Mouse (Mus musculus) kidney, embryonic 15.5 days (tissue): Measurements from ENCODE around the gene Adgrf4. TPM values are rescaled to one million over a fixed set of nuclear protein-coding genes. Genes with fewer than 3 reads are reported as not detected.
A peak's percentile ranks its signal among the peaks of the same experiment; 100 is the strongest.

Experiments
- ATAC-seq: fragments of 200-750 bp; cut with Nextera tagmentation; replicated peaks from 2 replicates; pipeline ENCODE4 v1.8.0; 2017; ENCODE audit warnings: moderate TSS enrichment; ENCODE audit not compliant: low FRiP score
- H3K27ac ChIP-seq: fragments of 300-500 bp; sonication (generic); 2 replicates; pipeline ENCODE4 v1.5.1; 2015; ENCODE audit warnings: mild to moderate bottlenecking, inconsistent platforms
- H3K27me3 ChIP-seq: fragments of 300-500 bp; sonication (generic); 2 replicates; pipeline ENCODE4 v1.6.1; 2015; ENCODE audit warnings: inconsistent platforms
- H3K36me3 ChIP-seq: fragments of 300-500 bp; sonication (generic); 2 replicates; pipeline ENCODE4 v1.6.1; 2015; ENCODE audit warnings: inconsistent platforms
- H3K4me1 ChIP-seq: fragments of 300-500 bp; sonication (generic); 2 replicates; pipeline ENCODE4 v1.6.1; 2015; ENCODE audit warnings: inconsistent platforms
- H3K4me2 ChIP-seq: fragments of 300-500 bp; sonication (generic); 2 replicates; pipeline ENCODE4 v1.6.1; 2015; ENCODE audit warnings: moderate library complexity, mild to moderate bottlenecking, inconsistent platforms
- H3K4me3 ChIP-seq: fragments of 300-500 bp; sonication (generic); replicated peaks from 2 replicates; pipeline ENCODE4 v1.5.1; 2015; ENCODE audit warnings: mild to moderate bottlenecking, inconsistent platforms
- H3K9ac ChIP-seq: fragments of 300-500 bp; sonication (generic); 2 replicates; pipeline ENCODE4 v1.6.1; 2015; ENCODE audit warnings: mild to moderate bottlenecking, inconsistent platforms
- H3K9me3 ChIP-seq: fragments of 300-500 bp; sonication (generic); replicated peaks from 2 replicates; pipeline ENCODE4 v1.6.1; 2016; ENCODE audit warnings: inconsistent platforms
- WGBS: fragments of 180-500 bp; shearing (Covaris S2); methylation state at CpG from one replicate; pipeline ENCODE4 v1.1.7; 2015; ENCODE audit warnings: mixed read lengths; 5-methylcytosine and 5-hydroxymethylcytosine counted together
- polyA plus RNA-seq: library from polyadenylated mRNA; unstranded; fragments of >200 nt; fragmentation: Nextera tagmentation; extraction: Ambion mirVana; gene quantifications from 2 replicates; pipeline ENCODE4 v1.2.1, GENCODE M21; 2015

Gene Adgrf4
- 0.14 and 0.23 TPM in 2 replicates for polyA plus RNA-seq

DNA sequence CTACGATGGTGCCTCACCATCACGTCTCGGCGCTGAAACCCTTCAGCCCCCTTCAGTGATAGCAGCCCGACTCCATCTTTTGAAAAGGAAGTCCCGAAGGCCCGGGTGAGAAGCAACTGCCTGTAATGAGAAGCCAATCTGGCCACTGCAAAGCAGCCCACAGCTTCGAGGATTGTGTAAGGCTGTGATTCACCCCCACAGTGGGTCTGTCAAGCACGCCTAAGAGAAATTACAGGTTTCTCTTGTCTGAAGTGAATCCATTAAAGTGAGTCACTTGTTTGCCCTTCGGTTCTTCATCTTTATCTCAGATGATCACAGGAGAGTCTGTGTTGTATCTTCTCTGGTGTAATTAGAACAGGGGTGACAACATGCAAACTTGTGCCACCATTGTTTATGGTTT is at the start of gene Adgrf4:
Gene Adgrf4 (minus strand): TSS at position 149 of the 400 bp plus-strand sequence.
- Histone ChIP-seq H3K4me3 (no peak within 1 kb of the TSS), H3K9me3 (no peaks in the 10 kb centered on the region), H3K4me1 (no peaks in the 10 kb centered on the region), H3K36me3 (no peaks in the 10 kb centered on the region), H3K27ac (no peak within 1 kb of the TSS), H3K9ac (no peak within 1 kb of the TSS), H3K27me3 (no peaks in the 10 kb centered on the region), H3K4me2 (no peak within 1 kb of the TSS)
- no peak for ATAC-seq
- 84% methylated on average over 10 of the region's 10 CpGs for WGBS

DNA sequence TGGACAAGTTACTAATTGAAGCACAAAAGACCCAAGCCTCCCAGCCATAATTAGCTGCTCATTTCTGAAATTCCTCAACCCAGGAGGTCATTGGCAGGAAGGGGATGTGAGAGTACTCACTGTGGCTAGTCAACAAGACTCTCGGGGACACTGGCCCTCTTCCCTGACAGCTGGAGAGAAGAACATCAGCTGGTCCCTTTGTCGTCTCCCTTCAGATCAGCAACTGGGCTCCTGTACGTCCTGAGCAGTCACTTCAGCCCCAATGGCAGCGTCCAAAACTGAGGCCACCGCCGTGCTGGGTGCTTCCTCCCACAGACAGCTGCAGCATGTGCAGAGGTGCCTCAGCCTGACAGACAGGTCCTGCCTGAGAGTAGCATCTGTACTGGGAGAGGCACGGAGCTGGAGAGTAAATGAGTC is 49.7 kb upstream of the Adgrf4 start, which contains the start of gene Adgrf2:
Gene Adgrf2 (minus strand): TSS at position 379 of the 417 bp plus-strand sequence.
- Histone ChIP-seq H3K4me3 (no peak within 1 kb of the TSS), H3K4me1 (peaks cover 4% of the 10 kb centered on the region; the same call in 1 of the 2 replicates), H3K4me2 (no peak within 1 kb of the TSS), H3K9me3 (no peaks in the 10 kb centered on the region), H3K27me3 (no peaks in the 10 kb centered on the region), H3K9ac (no peak within 1 kb of the TSS), H3K36me3 (no peaks in the 10 kb centered on the region), H3K27ac (no peak within 1 kb of the TSS)
- peak; percentile 62 for ATAC-seq
- WGBS = 21% methylated on average over 7 of the region's 7 CpGs

DNA sequence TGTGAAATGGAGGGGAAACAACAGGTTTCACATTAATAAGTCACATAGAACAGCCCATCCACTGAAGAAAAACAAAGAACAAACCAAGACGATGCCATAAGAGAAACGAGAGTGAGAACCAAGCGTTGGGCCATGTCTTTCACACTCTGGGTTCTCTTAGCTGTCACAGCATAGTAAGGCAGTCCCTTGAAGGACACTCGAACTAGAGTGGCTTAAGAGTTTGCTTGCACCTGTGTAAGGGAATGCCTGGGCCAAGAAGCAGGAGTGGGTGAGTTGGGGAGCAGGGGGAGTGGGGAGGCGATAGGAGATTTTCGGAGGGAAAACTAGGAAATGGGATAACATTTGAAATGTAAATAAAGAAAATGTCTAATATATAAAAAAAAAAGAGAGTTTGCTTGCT is 46.7 kb upstream of the Adgrf4 start:
- Histone ChIP-seq H3K27ac (no peak overlapping the region), H3K4me3 (no peak overlapping the region), H3K4me1 (peaks cover 4% of the 10 kb centered on the region; the same call in 1 of the 2 replicates), H3K27me3 (no peaks in the 10 kb centered on the region), H3K36me3 (no peaks in the 10 kb centered on the region), H3K9me3 (no peaks in the 10 kb centered on the region), H3K9ac (no peak overlapping the region), H3K4me2 (no peak overlapping the region)
- ATAC-seq = no peak
- WGBS = 88% methylated on average over 6 of the region's 6 CpGs

DNA sequence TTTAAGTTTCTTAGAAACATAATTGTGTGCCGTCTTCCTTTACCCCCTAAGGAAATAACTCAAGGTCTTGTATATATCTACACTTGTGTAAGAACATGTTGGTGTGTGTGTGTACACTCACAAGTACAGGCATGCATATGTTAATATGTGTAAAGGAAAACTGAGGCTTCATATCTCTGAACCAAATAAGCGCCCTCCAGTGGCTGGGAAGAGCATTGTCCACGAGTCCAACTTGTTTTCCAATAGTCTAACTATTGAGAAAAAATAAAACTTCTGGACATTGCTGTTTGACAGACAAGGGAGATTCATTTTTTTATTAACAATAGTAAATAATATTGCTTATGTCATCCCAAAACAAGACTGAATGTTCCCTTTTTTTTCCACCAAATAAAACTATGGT is 25.1 kb upstream of the Adgrf4 start:
- Histone ChIP-seq H3K9me3 (no peaks in the 10 kb centered on the region), H3K4me2 (no peak overlapping the region), H3K9ac (no peak overlapping the region), H3K4me1 (no peaks in the 10 kb centered on the region), H3K4me3 (no peak overlapping the region), H3K27me3 (no peaks in the 10 kb centered on the region), H3K36me3 (no peaks in the 10 kb centered on the region), H3K27ac (no peak overlapping the region)
- ATAC-seq = no peak
- 59% methylated on average over 3 of the region's 3 CpGs for WGBS

DNA sequence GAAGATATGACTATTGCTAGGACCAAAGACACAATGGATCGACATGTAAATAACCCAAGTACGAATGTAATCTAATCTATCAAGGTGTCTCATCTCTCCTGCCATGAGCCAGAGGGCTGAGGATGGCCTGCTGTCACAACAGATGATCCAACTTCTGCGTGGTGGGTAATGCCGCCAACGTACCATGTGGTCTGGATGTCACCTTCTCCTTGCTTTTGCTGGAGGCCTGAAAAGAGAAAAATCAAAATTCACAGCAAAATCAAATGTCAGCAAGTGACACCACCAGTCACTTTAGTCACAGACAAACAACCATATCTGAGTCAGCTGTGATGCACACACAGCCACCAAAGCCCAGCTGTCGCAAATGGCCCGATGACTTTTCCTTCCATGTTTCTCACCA is 22.9 kb upstream of the Adgrf4 start:
- H3K27ac ChIP-seq = no peak overlapping the region
- no peaks in the 10 kb centered on the region for H3K36me3 ChIP-seq
- no peaks in the 10 kb centered on the region for H3K27me3 ChIP-seq
- no peaks in the 10 kb centered on the region for H3K9me3 ChIP-seq
- no peaks in the 10 kb centered on the region for H3K4me1 ChIP-seq
- WGBS = 86% methylated on average over 7 of the region's 7 CpGs
- no peak overlapping the region for H3K4me2 ChIP-seq
- H3K4me3 ChIP-seq = no peak overlapping the region
- H3K9ac ChIP-seq = no peak overlapping the region
- no peak for ATAC-seq

DNA sequence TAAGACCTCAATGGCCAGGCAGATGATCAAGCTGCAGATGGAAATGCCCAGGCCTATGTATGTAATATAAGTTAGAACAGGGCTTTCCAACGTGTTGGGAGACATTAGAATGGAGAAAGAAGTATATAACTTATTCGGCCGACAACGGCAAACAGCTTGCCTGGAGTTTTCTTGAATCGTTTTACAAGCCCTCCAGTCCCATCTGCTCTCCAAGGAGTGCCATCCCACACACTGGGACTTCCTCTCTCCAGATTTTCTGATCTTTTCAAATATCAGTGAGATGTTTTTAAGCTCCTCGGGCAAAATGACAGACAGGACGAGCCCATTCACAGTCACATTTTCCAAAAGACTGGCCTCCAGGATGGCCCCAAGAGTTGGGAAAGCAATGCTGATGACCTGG is 18.6 kb upstream of the Adgrf4 start:
- no peaks in the 10 kb centered on the region for H3K36me3 ChIP-seq

DNA sequence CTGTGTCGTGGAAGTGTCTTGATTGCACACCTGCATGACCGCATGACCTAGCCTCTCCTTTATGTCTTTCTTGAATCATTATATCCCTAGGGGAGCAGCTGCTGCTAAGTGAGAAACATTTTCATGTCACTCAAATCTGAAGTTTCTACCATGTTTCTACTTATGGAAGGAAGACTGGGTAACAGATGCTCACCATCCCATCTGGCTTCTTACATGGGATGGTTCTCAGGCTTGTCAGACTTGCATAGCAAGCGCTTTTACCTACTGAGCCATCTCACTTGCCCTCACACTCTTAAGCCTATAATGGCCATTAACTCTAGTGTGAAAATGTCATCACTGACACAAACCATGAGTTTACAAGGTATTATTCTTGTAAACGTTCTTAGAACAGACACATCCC is 13.5 kb upstream of the Adgrf4 start:
- no peak overlapping the region for H3K4me2 ChIP-seq
- H3K9ac ChIP-seq = no peak overlapping the region
- ATAC-seq = no peak
- H3K36me3 ChIP-seq = no peaks in the 10 kb centered on the region
- 77% methylated on average over 4 of the region's 4 CpGs for WGBS
- H3K9me3 ChIP-seq = no peaks in the 10 kb centered on the region
- no peaks in the 10 kb centered on the region for H3K27me3 ChIP-seq
- H3K27ac ChIP-seq = no peak overlapping the region
- no peak overlapping the region for H3K4me3 ChIP-seq
- no peaks in the 10 kb centered on the region for H3K4me1 ChIP-seq

More for the DNA sequence above, 18.6 kb upstream of the Adgrf4 start:
- Histone ChIP-seq H3K9ac (no peak overlapping the region), H3K27me3 (no peaks in the 10 kb centered on the region), H3K27ac (no peak overlapping the region), H3K4me2 (no peak overlapping the region), H3K4me3 (no peak overlapping the region), H3K4me1 (no peaks in the 10 kb centered on the region), H3K9me3 (no peaks in the 10 kb centered on the region)
- ATAC-seq = no peak
- 88% methylated on average over 7 of the region's 7 CpGs for whole genome bisulfite sequencing

DNA sequence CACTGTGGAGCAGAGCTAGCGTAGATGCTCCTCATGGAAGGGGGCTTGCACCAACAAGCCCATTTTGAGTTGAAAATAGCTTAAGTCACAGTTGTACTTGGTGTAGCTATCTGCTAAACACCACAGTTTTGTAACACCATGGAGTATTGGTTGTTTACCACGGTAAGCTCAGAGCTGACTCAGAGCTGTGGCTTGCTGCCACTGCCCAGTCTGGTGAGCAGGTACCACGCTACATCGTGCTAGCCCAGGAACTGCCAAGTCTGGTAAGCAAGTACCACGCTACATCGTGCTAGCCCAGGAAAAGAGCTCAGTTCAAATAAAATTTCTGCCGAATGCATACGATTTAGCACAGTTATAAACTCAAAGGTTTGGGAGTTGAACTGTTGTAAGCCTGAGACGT is 10.1 kb upstream of the Adgrf4 start:
- Histone ChIP-seq H3K27ac (no peak overlapping the region), H3K9me3 (no peaks in the 10 kb centered on the region), H3K9ac (no peak overlapping the region), H3K4me1 (no peaks in the 10 kb centered on the region), H3K27me3 (no peaks in the 10 kb centered on the region), H3K36me3 (no peaks in the 10 kb centered on the region), H3K4me2 (no peak overlapping the region), H3K4me3 (no peak overlapping the region)
- 88% methylated on average over 9 of the region's 9 CpGs for WGBS
- no peak for ATAC-seq

DNA sequence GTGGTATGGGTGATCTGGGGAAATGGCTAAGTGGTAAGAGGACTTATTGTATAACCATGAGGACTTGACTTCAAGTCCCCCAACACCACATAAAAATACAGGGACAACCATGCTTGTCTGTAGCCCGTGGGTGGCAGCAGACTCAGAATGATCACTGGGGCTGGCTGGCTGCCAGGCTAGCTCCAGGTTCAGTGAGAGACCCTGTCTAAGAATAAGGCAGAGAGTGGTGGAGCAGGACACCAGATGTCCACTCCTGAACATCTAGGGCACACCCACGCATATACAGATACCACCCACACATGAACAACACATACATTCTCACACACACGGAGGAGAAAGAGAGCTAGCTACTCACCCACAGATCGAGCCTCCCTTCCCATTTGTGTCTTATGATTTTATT is 2.6 kb upstream of the Adgrf4 start:
- no peaks in the 10 kb centered on the region for H3K9me3 ChIP-seq
- H3K4me1 ChIP-seq = no peaks in the 10 kb centered on the region
- no peaks in the 10 kb centered on the region for H3K27me3 ChIP-seq
- no peak overlapping the region for H3K4me2 ChIP-seq
- no peaks in the 10 kb centered on the region for H3K36me3 ChIP-seq
- no peak overlapping the region for H3K4me3 ChIP-seq
- 85% methylated on average over 4 of the region's 4 CpGs for WGBS
- no peak overlapping the region for H3K9ac ChIP-seq
- ATAC-seq = no peak
- no peak overlapping the region for H3K27ac ChIP-seq

DNA sequence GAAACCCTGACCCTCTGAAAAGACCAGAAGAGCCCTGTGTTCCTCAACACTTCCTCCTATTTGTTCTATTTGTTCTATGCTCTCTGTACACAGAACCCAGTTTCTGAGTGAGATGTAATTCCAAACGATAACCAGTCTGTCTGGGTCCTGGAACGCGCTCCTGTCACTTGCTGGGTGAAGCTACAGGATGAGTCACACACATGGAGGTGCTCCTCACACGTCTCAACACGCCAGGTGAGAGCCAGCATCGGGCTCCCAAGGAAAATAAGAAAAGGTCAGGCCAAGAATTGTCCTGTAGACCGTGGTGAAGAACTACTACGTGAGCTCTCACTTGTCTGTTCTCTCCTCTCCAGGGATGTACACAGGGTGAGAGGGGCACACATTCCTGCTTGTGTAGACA is 1.6 kb downstream of the Adgrf4 start:
- no peak for ATAC-seq
- no peak overlapping the region for H3K27ac ChIP-seq
- WGBS = 92% methylated on average over 8 of the region's 8 CpGs

DNA sequence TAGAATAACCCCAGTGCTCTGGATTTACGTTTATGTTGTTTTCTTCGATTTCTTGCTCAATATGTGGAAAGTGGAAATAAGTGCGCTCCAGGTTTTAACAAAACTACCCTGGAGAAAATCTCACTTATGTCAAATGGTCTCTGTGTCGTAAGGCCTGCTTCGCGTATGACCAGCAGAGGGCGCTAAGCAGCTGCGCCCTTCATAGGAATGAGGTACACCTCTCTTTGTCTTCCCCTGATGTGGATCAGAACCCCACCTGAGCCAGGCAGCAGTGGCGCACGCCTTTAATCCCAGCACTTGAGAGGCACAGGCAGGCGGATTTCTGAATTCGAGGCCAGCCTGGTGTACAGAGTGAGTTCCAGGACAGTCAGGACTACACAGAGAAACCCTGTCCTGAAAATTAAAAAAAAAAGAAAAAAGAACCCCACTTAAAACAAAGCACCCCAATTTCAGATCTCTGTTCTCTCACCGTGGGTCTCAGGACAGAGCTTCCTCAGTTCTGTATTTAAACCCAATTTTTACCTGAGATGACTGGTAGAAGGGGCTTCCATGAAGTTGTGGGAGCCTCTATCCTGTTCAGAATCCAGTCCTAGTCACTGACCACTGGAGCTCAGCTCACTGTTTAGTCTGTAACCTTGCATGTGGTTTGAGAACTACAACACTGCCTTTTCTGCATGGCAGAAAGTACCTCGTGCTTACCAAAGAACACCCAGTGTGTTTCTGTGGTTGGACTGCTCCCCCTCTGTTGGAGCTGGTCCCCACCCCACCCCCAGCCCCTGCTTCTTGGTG is 33.3 kb downstream of the Adgrf4 start:
- H3K9ac ChIP-seq = no peak overlapping the region
- peak; percentile 67; the same call in 1 of the 2 replicates for ATAC-seq
- no peaks in the 10 kb centered on the region for H3K36me3 ChIP-seq
- H3K27ac ChIP-seq = no peak overlapping the region
- H3K27me3 ChIP-seq = no peaks in the 10 kb centered on the region
- 25% methylated on average over 14 of the region's 14 CpGs for WGBS
- peak overlapping the region; percentile 45 for H3K4me2 ChIP-seq
- H3K9me3 ChIP-seq = no peaks in the 10 kb centered on the region
- no peak overlapping the region for H3K4me3 ChIP-seq
- no peaks in the 10 kb centered on the region for H3K4me1 ChIP-seq

More for the DNA sequence above, 1.6 kb downstream of the Adgrf4 start:
- H3K9me3 ChIP-seq = no peaks in the 10 kb centered on the region
- H3K36me3 ChIP-seq = no peaks in the 10 kb centered on the region
- H3K4me3 ChIP-seq = no peak overlapping the region
- no peaks in the 10 kb centered on the region for H3K27me3 ChIP-seq
- H3K4me2 ChIP-seq = no peak overlapping the region
- no peak overlapping the region for H3K9ac ChIP-seq
- no peaks in the 10 kb centered on the region for H3K4me1 ChIP-seq

DNA sequence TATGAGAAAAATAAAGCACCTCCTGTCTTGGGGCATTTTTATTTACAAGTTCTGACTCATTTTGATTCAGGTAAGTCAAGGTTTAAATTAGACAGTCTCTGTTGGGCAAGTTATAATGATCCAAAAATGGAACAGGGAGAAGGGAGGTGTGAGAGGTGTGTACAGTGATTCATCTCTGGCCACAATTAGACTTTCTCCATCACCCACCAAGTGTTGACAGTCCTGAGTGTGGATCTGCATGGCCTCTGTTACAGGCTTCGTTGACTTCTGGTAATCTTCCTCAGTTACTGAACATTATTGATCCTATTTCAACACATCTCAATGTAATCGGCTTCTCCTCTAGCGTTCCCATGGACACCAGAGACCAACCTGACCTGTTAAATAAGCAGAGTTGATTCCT is 48.7 kb downstream of the Adgrf4 start:
- no peak overlapping the region for H3K4me3 ChIP-seq
- H3K27ac ChIP-seq = no peak overlapping the region
- H3K4me1 ChIP-seq = no peaks in the 10 kb centered on the region
- H3K4me2 ChIP-seq = no peak overlapping the region
- H3K27me3 ChIP-seq = no peaks in the 10 kb centered on the region
- no peak for ATAC-seq
- 89% methylated on average over 3 of the region's 3 CpGs for WGBS
- H3K9me3 ChIP-seq = no peaks in the 10 kb centered on the region
- no peak overlapping the region for H3K9ac ChIP-seq
- no peaks in the 10 kb centered on the region for H3K36me3 ChIP-seq

DNA sequence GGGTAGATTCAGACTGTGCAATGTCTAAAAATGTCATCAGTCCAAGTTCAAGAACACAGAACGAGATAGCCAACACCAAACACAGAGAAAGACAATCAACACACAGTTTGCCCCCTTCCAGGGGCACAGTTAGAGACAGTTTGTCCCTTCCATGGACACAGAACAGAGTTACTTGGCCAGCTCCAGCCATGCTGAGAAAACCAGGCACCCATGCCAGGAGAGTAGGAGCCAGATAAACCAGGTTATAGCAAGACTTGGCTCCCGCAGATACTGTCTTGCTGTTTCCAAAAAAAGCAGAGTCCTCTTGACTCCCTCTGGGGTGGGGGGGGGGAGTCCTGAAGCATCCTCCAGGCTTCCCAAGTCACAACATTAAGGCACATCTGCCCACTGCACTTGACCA is 61.9 kb downstream of the Adgrf4 start:
- Histone ChIP-seq H3K4me1 (no peaks in the 10 kb centered on the region), H3K9ac (no peak overlapping the region), H3K9me3 (no peaks in the 10 kb centered on the region), H3K36me3 (no peaks in the 10 kb centered on the region), H3K4me2 (no peak overlapping the region), H3K27me3 (no peaks in the 10 kb centered on the region), H3K27ac (no peak overlapping the region), H3K4me3 (no peak overlapping the region)
- no peak for ATAC-seq
- 93% methylated on average over 2 of the region's 2 CpGs for WGBS
